Mouse (Mus musculus) embryo, embryonic 11.5 days (tissue): ENCODE data around the gene Dapk1.
A peak's percentile ranks its signal among the peaks of the same experiment; 100 is the strongest.
"Not testable (repeated sequence)": the region's sequence is repeated elsewhere in the genome, so short reads cannot be mapped to it uniquely, and the experiment has no call there.

Source experiments
- DNase-seq: peaks from one replicate; pipeline ENCODE4 v3.0.0-alpha.2; 2012; ENCODE audit warnings: low read depth, low spot score

Dapk1 gene

GRCm38 (mm10) chr13:60601436-60602415, at the start of gene Dapk1:
TSS of gene Dapk1 (plus strand) at chr13:60601947.
- peak; percentile 68 for DNase-seq

GRCm38 (mm10) chr13:60553326-60553725, 48.4 kb upstream of the Dapk1 start:
- DNase-seq = no peak

DNA sequence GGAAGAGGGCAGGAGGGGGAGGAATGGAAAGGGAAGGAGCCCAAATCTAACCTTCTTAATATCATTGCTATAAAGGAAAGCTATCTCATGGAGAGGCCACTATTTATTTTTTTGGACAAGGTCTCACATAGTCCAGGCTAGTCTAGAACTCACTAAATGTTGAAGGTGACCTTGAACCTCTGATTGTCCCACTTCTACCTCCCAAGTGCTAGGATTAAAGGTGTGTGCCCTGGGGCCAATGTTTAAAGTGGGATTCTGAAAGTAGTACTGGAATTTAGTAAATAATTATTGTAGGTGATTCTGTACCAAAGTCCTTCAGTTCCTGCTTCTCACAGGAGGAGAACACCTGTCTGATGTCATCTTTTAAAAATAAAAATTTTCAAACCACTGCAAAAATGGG, 45.3 kb upstream of the Dapk1 start:
- DNase-seq = no peak

- DNase-seq = no peak
Observed at GRCm38 (mm10) chr13:60556911-60557310, 44.8 kb upstream of the Dapk1 start.

- DNase-seq = no peak
Observed at GRCm38 (mm10) chr13:60564303-60564702, 37.4 kb upstream of the Dapk1 start.

DNA sequence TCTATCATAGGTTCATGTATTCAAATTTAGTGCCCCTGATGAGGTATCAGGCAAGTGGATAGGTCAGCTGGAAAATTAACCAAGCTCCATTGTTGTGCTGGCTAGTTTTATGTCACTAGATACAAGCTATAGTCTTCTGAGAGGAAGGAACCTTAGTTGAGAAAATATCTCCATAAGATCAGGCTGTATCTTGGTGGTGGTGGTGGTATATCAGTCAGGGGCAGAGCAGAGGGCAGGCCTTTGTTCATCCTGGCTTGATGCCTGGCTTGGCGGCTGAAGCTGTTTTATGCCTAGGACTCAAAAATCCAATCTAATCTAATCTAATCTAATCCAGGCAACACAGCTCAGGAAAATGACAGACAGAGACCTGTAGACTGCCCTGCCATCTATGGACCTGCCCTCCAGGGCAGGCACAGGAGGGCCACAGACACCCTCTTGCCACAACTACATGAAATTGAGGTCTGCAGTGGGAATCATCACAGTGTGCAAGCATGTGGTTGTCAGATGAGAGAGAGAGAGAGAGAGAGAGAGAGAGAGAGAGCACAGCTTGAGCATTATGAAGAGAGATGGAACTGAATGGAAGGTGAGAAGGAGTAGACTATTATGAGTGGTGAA, 32.7 kb upstream of the Dapk1 start:
- no peak for DNase-seq

- DNase-seq = no peak
Observed at GRCm38 (mm10) chr13:60569549-60569941, 32.2 kb upstream of the Dapk1 start.

- DNase-seq = no peak
Observed at GRCm38 (mm10) chr13:60573541-60573940, 28.2 kb upstream of the Dapk1 start.

DNA sequence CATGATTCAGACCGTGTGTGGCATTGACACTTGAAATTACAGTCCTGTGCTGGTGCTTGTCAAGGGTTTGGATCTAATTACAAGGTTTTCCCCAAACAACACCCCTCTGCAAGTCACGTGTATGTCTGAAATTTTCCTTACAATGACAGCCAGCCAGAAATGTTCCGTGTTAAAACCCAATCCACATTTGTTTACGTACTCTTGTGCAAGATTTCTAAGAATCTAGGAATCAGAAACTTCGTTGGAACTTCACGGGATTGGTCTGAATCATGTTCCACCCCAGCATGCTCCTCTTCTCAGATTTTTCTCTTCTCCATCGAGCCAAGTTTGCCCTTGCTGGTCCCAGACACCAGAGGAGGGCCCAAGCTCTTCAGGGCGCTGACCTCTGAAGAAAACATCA, 27.8 kb upstream of the Dapk1 start:
- DNase-seq = no peak

GRCm38 (mm10) chr13:60578541-60578940, 23.2 kb upstream of the Dapk1 start:
- DNase-seq = no peak

- no peak for DNase-seq
Observed at GRCm38 (mm10) chr13:60594866-60595265, 6.9 kb upstream of the Dapk1 start.

- no peak for DNase-seq
Observed at GRCm38 (mm10) chr13:60595519-60595918, 6.2 kb upstream of the Dapk1 start.

DNA sequence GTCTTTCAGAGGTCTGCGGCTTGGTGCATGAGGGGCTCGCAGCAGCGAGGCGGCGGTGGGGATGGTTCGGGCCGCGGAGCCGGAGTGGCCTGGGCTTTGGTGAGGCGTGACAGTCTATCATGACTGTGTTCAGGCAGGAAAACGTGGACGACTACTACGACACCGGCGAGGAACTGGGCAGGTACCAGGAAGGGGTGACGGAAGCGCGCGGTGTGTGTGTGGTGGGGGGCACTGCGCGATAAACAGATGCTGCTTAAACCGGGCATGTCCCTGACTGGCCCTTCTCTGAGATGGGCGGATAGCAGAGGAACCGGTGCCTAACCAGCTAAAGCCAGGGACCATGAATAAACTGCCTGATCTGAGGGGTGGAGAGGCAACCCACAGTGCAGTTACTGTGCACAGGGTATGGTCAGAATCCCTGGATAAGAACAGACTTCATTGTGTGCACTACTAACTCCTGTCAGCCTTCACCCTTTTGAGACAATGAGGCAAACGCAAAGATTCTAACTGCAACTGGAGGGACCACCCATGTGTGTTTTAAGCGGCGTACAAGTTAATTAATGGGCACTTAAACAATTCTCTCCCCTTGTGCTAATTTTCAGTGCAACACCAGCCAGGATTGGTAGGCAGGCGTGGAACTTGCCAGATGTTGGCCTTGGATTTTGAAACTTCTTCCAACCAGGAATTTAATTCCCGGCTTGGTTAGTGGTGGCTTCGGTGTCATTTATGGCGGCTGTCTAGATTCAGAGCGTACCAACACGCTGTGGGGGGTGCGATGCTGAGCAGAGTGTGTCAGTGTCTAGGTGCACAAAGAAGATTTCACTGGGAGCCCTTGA, 887 bp downstream of the Dapk1 start:
- DNase-seq = peak; percentile 27

DNA sequence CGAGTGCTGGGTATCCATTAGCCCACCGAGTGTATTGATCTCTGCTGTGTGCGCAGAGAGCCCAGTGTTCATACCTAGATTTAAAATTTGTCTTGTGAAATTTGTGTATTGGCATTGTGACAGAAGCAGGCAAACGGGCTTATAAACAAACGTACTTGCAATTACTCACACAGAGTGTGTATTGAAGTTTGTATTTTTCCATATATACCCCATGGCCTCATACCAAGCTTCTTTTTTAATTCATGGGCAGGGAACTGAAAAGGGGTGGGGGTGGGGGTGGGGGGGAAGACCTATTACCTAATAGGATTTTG, 1.5 kb downstream of the Dapk1 start:
- no peak for DNase-seq

- DNase-seq = no peak
Observed at GRCm38 (mm10) chr13:60607411-60607810, 5.7 kb downstream of the Dapk1 start.

- DNase-seq = no peak
Observed at GRCm38 (mm10) chr13:60608411-60609046, 6.8 kb downstream of the Dapk1 start.

DNA sequence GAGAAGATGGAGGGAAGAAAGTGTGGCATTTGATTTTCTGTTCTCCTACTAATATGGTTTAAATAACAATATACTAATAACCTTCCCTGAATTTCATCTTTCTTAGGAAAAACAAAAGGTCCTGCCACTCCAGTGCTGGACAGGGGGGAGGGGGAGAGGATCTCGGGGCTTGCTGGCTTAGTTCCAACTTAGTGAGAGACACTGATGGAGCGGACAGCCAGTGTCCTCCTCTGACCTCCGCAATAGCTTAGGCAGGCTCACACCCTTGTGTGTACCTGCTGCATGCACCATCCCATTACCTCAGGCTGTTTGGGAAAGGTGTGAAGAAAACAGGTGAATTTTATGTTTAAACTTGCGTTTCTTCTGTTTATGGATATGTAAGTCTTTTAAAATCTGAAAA, 7.5 kb downstream of the Dapk1 start:
- no peak for DNase-seq

DNA sequence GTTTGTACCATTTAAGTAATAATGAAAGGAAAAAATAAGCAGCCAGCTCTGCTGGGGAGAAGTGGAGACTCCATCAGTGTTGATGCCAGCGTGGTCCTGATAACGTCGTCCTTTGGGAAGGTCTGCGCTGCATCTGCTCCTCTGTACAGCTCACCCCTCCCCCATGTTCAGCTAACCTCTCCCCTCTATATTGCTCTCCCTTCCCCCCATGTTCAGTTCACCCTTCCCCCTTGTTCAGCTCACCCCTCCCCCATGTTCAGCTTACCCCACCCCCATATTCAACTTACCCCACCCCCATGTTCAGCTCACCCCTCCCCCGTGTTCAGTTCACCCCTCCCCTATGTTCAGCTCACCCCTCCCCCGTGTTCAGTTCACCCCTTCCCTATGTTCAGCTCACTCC, 8.8 kb downstream of the Dapk1 start:
- no peak for DNase-seq

GRCm38 (mm10) chr13:60610971-60611370, 9.2 kb downstream of the Dapk1 start:
- DNase-seq = not testable (repeated sequence)

- no peak for DNase-seq
Observed at GRCm38 (mm10) chr13:60612160-60612559, 10.4 kb downstream of the Dapk1 start.

- DNase-seq = no peak
Observed at GRCm38 (mm10) chr13:60614154-60614553, 12.4 kb downstream of the Dapk1 start.
